Mouse (Mus musculus) forebrain, embryonic 13.5 days (tissue): Measurements from ENCODE around the gene Kcns3. TPM values are rescaled to one million over a fixed set of nuclear protein-coding genes. Genes with fewer than 3 reads are reported as not detected.

Source experiments
- ATAC-seq: fragments of 200-750 bp; cut with Nextera tagmentation; 2 replicates; pipeline ENCODE4 v1.8.0; 2017
- H3K27ac ChIP-seq: fragments of 300-500 bp; sonication (generic); 2 replicates; pipeline ENCODE4 v1.5.1; 2015; ENCODE audit warnings: inconsistent platforms, mild to moderate bottlenecking, moderate library complexity
- H3K27me3 ChIP-seq: fragments of 300-500 bp; sonication (generic); 2 replicates; pipeline ENCODE4 v1.6.1; 2015; ENCODE audit warnings: mild to moderate bottlenecking, inconsistent platforms
- H3K36me3 ChIP-seq: fragments of 300-500 bp; sonication (generic); 2 replicates; pipeline ENCODE4 v1.6.1; 2015; ENCODE audit warnings: mild to moderate bottlenecking, inconsistent platforms; ENCODE audit not compliant: poor library complexity, severe bottlenecking
- H3K4me1 ChIP-seq: fragments of 300-500 bp; sonication (generic); 2 replicates; pipeline ENCODE4 v1.6.1; 2015; ENCODE audit warnings: inconsistent platforms
- H3K4me2 ChIP-seq: fragments of 300-500 bp; sonication (generic); 2 replicates; pipeline ENCODE4 v1.6.1; 2015; ENCODE audit warnings: inconsistent platforms, mild to moderate bottlenecking, moderate library complexity
- H3K4me3 ChIP-seq: fragments of 300-500 bp; sonication (generic); 2 replicates; pipeline ENCODE4 v1.5.1; 2015; ENCODE audit warnings: mild to moderate bottlenecking, inconsistent platforms
- H3K9ac ChIP-seq: fragments of 300-500 bp; sonication (generic); 2 replicates; pipeline ENCODE4 v1.6.1; 2015; ENCODE audit warnings: mild to moderate bottlenecking, inconsistent platforms
- H3K9me3 ChIP-seq: fragments of 300-500 bp; sonication (generic); replicated peaks from 2 replicates; pipeline ENCODE4 v1.6.1; 2016; ENCODE audit warnings: inconsistent platforms
- WGBS: fragments of 180-500 bp; shearing (Covaris S2); methylation state at CpG from one replicate; pipeline ENCODE4 v1.1.7; 2015; 5-methylcytosine and 5-hydroxymethylcytosine counted together
- polyA plus RNA-seq: library from polyadenylated mRNA; unstranded; fragments of >200 nt; fragmentation: Nextera tagmentation; extraction: Ambion mirVana; gene quantifications from 2 replicates; pipeline ENCODE4 v1.2.1, GENCODE M21; 2015

Gene Kcns3
- polyA plus RNA-seq, result 0.31 and 0.40 TPM in 2 replicates

DNA sequence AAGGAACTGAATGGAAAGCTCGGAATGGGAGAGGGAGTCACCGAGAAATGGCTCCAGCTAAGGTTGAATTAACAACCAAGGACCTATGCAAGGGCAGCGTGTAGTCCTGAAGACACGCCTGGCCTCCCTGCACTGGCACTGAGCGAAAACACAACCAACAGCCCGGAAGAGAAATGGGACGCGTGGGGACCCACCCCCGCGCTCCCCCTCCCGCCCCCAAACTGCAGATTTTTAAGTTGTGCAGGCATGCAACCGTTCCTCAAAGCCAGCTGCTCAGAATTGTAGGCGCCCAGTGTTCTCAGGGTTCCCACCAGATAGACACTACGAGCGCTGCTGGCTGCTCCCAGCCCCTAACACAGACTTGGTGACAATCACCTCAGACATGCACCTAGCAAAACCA lies at the start of gene Kcns3:
Gene Kcns3, minus strand, starts transcription at position 42 of the 400 bp plus-strand sequence.
- Histone ChIP-seq H3K27ac (no peak within 1 kb of the TSS), H3K4me3 (peak within 1 kb of the TSS; percentile 58), H3K9ac (peak within 1 kb of the TSS; percentile 61), H3K27me3 (peaks cover 47% of the 10 kb centered on the region), H3K4me1 (peaks cover 19% of the 10 kb centered on the region), H3K9me3 (no peaks in the 10 kb centered on the region), H3K4me2 (peak within 1 kb of the TSS; percentile 98), H3K36me3 (no peaks in the 10 kb centered on the region)
- 25% methylated on average over 15 of the region's 15 CpGs for WGBS
- no peak for ATAC-seq

DNA sequence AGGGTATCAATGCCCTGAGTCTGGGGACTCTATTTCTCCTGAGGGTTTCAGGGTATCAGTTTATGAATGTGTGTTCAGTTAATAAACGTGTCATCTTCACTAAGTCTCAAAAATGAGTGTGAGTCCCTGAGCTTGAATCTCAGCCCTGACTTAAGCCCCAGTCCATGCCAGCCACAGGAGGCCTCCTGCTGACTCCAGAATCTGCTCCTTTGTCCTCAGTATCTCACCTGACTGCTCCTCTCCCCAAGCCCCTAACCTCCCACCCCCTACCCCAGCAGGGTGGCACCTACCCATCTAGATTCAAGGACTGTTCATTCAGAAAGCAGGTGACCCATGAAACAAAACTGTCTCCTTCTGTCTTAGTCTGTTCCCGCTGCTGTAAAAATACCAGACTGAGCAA lies 47.7 kb upstream of the Kcns3 start:
- no peak for ATAC-seq
- H3K4me2 ChIP-seq, result no peak overlapping the region

DNA sequence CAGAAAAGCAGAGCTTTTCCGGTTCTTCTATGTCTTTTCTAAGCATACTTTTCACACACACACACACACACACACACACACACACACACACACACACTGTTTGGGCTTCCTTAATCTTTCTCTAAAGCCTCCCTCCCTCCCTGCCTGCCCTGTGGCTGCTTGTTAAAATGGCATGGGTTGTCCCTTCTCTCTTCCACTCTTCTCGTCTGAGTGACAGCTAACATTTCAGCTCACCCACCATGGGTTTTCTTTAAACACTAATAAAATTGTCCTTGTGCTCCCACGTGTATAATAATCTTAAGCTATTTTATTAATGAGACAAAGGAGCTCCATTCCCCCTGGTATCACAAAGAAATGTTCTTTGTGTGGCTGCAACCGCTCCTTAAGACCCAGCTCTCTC lies 47.2 kb upstream of the Kcns3 start:
- ATAC-seq, result peak; percentile 22; the same call in 1 of the 2 replicates
- H3K9me3 ChIP-seq, result no peaks in the 10 kb centered on the region
- H3K27ac ChIP-seq, result no peak overlapping the region; the same call in 1 of the 2 replicates
- 0 out of 2 replicates have a peak, but pooled peaks cover 7% of the 10 kb centered on the region for H3K4me1 ChIP-seq
- H3K4me3 ChIP-seq, result no peak overlapping the region
- WGBS, result 7% methylated on average over 4 of the region's 4 CpGs
- no peaks in the 10 kb centered on the region for H3K36me3 ChIP-seq
- 0 out of 2 replicates have a peak, but pooled peaks cover 3% of the 10 kb centered on the region for H3K27me3 ChIP-seq
- no peak overlapping the region for H3K4me2 ChIP-seq
- H3K9ac ChIP-seq, result no peak overlapping the region

More for the DNA sequence above, 47.7 kb upstream of the Kcns3 start:
- no peaks in the 10 kb centered on the region for H3K36me3 ChIP-seq
- H3K9ac ChIP-seq, result no peak overlapping the region
- H3K9me3 ChIP-seq, result no peaks in the 10 kb centered on the region
- no peak overlapping the region for H3K27ac ChIP-seq
- 0 out of 2 replicates have a peak, but pooled peaks cover 3% of the 10 kb centered on the region for H3K27me3 ChIP-seq
- 15% methylated on average over 2 of the region's 2 CpGs for WGBS
- 0 out of 2 replicates have a peak, but pooled peaks cover 7% of the 10 kb centered on the region for H3K4me1 ChIP-seq
- H3K4me3 ChIP-seq, result no peak overlapping the region

DNA sequence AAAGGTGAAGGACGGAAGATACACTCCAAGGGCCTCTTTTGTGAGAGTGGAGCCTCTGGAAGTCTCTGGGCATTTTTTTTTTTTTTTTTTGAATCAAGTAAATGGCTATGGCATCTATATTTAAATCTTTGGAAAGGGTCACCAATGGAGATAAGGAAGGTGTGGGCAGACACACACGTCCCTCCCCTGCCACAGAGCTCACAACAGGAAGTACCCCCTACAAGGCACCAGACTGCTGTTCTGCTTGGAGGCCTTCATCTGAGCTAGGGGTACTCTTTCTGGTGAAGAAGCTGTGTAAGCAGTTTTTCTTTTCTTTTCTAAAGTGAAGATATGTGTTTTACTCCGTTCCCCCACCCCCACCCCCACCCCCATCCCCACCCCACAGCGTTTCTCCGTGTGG lies 46.0 kb upstream of the Kcns3 start:
- no peak overlapping the region for H3K4me3 ChIP-seq
- no peaks in the 10 kb centered on the region for H3K36me3 ChIP-seq
- 0 out of 2 replicates have a peak, but pooled peaks cover 7% of the 10 kb centered on the region for H3K4me1 ChIP-seq
- no peak overlapping the region for H3K4me2 ChIP-seq
- no peak overlapping the region for H3K27ac ChIP-seq
- 53% methylated on average over 5 of the region's 5 CpGs for WGBS
- no peaks in the 10 kb centered on the region for H3K9me3 ChIP-seq
- 0 out of 2 replicates have a peak, but pooled peaks cover 3% of the 10 kb centered on the region for H3K27me3 ChIP-seq
- 0 out of 2 replicates have a peak, but pooled peaks have one; percentile 19 for ATAC-seq
- H3K9ac ChIP-seq, result no peak overlapping the region

GRCm38 (mm10) chr12:11196142-11196597 lies 45.3 kb upstream of the Kcns3 start:
- no peak overlapping the region for H3K4me3 ChIP-seq
- no peaks in the 10 kb centered on the region for H3K9me3 ChIP-seq
- H3K27ac ChIP-seq, result no peak overlapping the region
- H3K36me3 ChIP-seq, result no peaks in the 10 kb centered on the region
- 0 out of 2 replicates have a peak, but pooled peaks cover 7% of the 10 kb centered on the region for H3K4me1 ChIP-seq
- H3K4me2 ChIP-seq, result peak overlapping the region; percentile 42
- H3K27me3 ChIP-seq, result 0 out of 2 replicates have a peak, but pooled peaks cover 3% of the 10 kb centered on the region
- 9% methylated on average over 19 of the region's 19 CpGs for WGBS
- peak; percentile 87 for ATAC-seq
- H3K9ac ChIP-seq, result no peak overlapping the region

DNA sequence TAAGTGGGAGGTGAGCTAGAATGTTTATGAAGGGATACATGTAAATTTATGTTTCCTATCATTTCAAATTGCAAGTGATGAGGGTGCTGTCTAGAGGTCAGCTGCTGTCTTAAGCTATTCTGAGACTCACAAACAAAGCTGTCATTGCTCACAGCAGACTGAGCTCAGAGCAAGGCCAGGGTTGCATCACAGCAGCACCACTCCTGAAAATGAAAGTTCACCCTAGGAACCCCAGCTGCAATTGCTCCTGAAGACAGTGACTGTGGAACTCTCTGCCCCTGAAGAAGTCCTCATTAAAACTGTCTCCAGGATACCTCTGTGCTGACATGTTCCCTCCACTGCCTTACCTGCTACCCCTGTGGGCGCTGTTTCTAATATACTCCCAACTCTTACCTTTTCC lies 44.2 kb upstream of the Kcns3 start:
- Histone ChIP-seq H3K36me3 (no peaks in the 10 kb centered on the region), H3K9ac (no peak overlapping the region), H3K9me3 (no peaks in the 10 kb centered on the region), H3K4me3 (no peak overlapping the region), H3K4me1 (0 out of 2 replicates have a peak, but pooled peaks cover 7% of the 10 kb centered on the region), H3K27ac (no peak overlapping the region), H3K4me2 (no peak overlapping the region), H3K27me3 (0 out of 2 replicates have a peak, but pooled peaks cover 3% of the 10 kb centered on the region)
- 85% methylated on average over 1 of the region's 1 CpGs for WGBS
- no peak for ATAC-seq

DNA sequence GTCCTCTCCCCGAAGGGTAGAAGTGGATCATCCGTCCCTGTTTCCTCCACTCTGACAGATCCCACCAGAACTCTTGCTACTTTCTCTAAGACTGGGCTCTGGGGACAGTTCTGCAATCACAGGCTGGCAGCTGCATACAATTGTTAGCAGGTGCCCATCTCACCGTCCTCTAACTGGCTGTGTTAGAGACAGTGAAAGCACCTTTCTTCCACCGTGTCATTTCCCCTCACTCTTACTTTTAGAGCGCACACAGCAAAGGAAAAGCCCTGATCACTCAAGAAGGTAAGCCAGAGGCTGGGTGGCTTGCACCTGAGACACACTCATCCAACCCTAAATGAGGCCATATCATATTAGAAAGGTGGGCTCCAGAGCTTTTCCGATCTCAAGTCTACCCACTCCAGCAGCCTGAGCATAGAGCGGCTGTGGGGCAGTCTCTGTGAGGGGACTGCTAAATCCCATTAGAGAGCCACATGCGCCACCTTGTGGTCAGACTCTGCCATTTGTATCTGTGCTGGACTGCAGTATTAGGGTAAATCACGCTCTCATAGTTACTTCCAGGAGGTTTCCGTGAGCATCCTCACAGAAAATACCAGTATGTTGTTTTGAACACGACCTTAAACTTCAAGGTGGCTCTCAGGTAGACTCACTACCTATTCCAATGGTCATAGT lies 27.8 kb upstream of the Kcns3 start:
- no peak overlapping the region for H3K9ac ChIP-seq
- H3K4me1 ChIP-seq, result no peaks in the 10 kb centered on the region
- H3K36me3 ChIP-seq, result no peaks in the 10 kb centered on the region
- H3K27me3 ChIP-seq, result no peaks in the 10 kb centered on the region
- no peaks in the 10 kb centered on the region for H3K9me3 ChIP-seq
- ATAC-seq, result peak; percentile 98
- WGBS, result 31% methylated on average over 11 of the region's 11 CpGs
- H3K27ac ChIP-seq, result no peak overlapping the region
- peak overlapping the region; percentile 29; the same call in 1 of the 2 replicates for H3K4me2 ChIP-seq
- no peak overlapping the region for H3K4me3 ChIP-seq

- H3K4me2 ChIP-seq, result no peak overlapping the region
- H3K4me1 ChIP-seq, result no peaks in the 10 kb centered on the region
- 56% methylated on average over 5 of the region's 5 CpGs for WGBS
- no peaks in the 10 kb centered on the region for H3K9me3 ChIP-seq
- H3K4me3 ChIP-seq, result no peak overlapping the region
- no peaks in the 10 kb centered on the region for H3K36me3 ChIP-seq
- no peak overlapping the region for H3K27ac ChIP-seq
- 0 out of 2 replicates have a peak, but pooled peaks have one; percentile 28 for ATAC-seq
- H3K27me3 ChIP-seq, result no peaks in the 10 kb centered on the region
- no peak overlapping the region for H3K9ac ChIP-seq
Measured at GRCm38 (mm10) chr12:11177408-11178394, 26.8 kb upstream of the Kcns3 start.

DNA sequence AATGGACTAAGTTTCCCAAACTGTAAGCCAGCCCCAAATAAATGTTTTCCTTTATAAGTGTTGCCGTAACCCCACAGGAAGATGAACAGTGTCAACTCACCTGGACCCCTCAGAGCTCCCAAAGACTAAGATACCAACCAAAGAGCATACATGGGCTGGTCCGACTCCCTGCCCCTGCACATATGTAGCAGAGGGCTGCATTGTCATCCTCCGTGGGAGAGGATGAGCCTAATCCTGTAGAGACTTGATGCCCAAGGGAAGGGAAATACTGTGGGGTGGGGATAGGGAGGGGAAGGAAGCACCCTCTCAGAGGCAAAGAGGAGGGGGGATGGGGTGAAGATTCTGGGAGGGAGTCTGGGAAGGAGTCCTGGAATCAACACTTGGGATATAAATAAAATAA lies 7.8 kb upstream of the Kcns3 start:
- Histone ChIP-seq H3K27ac (no peak overlapping the region), H3K4me3 (no peak overlapping the region), H3K4me1 (no peaks in the 10 kb centered on the region), H3K9me3 (no peaks in the 10 kb centered on the region), H3K27me3 (no peaks in the 10 kb centered on the region), H3K4me2 (no peak overlapping the region), H3K36me3 (no peaks in the 10 kb centered on the region), H3K9ac (no peak overlapping the region)
- WGBS, result 92% methylated on average over 3 of the region's 3 CpGs
- ATAC-seq, result no peak

- H3K27ac ChIP-seq, result no peak overlapping the region
- 87% methylated on average over 1 of the region's 1 CpGs for WGBS
- H3K36me3 ChIP-seq, result no peaks in the 10 kb centered on the region
- H3K4me2 ChIP-seq, result no peak overlapping the region
- H3K27me3 ChIP-seq, result peaks cover 26% of the 10 kb centered on the region
- ATAC-seq, result no peak
- H3K4me1 ChIP-seq, result peaks cover 6% of the 10 kb centered on the region; the same call in 1 of the 2 replicates
- no peak overlapping the region for H3K4me3 ChIP-seq
- H3K9ac ChIP-seq, result no peak overlapping the region
- H3K9me3 ChIP-seq, result no peaks in the 10 kb centered on the region
Measured at GRCm38 (mm10) chr12:11155123-11155522, 4.3 kb upstream of the Kcns3 start.

DNA sequence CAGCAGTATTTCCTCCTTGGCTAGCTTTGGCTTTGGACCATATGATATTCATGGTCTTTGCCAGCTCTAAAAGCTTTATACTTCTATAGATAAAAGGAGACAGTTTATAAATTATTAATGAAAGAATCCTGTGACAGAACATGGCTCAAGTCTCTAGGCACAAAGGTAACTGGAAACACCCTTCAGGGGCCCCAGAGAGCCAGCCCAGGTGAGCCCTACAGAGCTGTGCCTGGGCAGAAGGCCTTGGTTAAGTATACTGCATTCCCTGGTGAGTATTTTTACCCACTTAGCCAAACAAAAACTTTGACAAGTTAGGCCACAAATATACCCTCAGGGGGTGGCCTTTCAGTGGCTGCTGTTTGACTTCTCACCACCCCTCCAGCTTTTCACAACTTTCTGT lies 2.7 kb upstream of the Kcns3 start:
- ATAC-seq, result no peak
- Histone ChIP-seq H3K4me3 (no peak overlapping the region), H3K9me3 (no peaks in the 10 kb centered on the region), H3K9ac (no peak overlapping the region), H3K27me3 (peaks cover 41% of the 10 kb centered on the region), H3K27ac (no peak overlapping the region), H3K36me3 (no peaks in the 10 kb centered on the region), H3K4me1 (peaks cover 19% of the 10 kb centered on the region), H3K4me2 (no peak overlapping the region)
